Mouse (Mus musculus): ENCODE results near the gene Olfr768. TPM values are rescaled to one million over a fixed set of nuclear protein-coding genes. Genes with fewer than 3 reads are reported as not detected.
"Not testable (repeated sequence)": the region's sequence is repeated elsewhere in the genome, so short reads cannot be mapped to it uniquely, and the experiment has no call there.

The Olfr768 gene
- not detected for total RNA-seq (2021)

DNA sequence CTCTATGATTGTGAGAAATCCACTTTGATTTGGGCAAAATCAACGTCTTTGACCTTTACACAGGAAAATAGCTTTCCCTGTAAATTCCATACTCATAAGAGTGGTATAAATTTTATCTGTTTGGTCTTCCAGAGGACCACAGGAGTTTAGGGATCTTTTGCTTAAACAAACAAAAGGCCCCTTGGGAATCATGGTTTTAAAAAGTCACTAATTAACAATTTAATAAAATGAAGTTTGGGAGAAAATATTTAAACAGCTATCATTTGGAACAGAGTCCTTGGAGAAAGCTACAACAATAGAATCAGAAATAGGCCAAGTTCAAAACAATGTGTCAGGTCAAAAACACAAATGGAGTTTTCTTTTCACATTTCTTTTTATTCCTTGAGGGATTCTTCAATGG, at the start of gene Olfr768:
Gene Olfr768, minus strand, starts transcription at position 101 of the 400 bp plus-strand sequence.
- intact Hi-C loops (cut with DNase I): no loop called here

DNA sequence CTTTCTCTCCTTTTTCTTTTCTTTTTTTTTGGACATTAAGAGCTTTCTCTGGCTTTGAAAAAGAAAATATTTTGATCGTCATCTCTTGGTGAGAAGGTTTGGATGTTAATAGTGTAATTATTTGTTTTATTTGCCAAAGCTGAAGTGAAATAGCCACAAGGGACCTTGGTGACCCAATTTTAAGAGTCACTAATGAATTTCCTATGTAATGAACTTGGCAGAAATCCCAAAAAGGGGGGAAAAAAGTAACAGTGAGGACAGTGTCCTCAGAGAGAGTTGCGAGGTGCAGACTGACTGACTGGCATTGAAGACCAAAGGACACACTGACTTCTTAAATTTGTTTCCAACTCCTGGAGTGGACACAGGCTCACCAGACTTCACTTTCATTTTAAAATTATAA, 39.7 kb upstream of the Olfr768 start, which contains the start of gene Olfr770:
Gene Olfr770, minus strand, starts transcription at position 101 of the 400 bp plus-strand sequence.
- intact Hi-C loops (cut with DNase I): no loop called here
- DNase-seq (ENCODE audit: low spot score): no peak

More for the DNA sequence above, at the start of gene Olfr768:
- DNase-seq (ENCODE audit: low spot score): no peak

DNA sequence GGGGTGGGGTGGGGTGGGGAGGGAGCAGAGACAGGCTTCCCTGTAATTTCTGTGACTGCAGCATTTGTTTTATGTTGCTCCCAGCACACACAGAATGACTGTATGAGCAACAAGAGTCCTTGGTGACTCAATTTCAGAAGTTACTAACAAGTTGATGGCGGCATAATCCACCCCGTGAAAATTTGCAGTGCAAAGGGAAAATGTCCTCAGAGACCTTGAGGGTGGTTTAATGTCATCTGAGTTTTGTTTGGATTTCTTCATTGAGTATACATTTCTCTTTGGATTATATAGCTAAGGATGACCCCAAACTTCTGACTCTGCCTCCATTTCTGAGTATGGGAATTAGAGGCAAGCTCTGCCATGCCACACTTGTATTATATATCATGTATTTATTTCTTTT, 18.6 kb upstream of the Olfr768 start, which contains the start of gene Olfr769:
Gene Olfr769, minus strand, starts transcription at position 101 of the 400 bp plus-strand sequence.
- no peak for DNase-seq (ENCODE audit: low spot score)

DNA sequence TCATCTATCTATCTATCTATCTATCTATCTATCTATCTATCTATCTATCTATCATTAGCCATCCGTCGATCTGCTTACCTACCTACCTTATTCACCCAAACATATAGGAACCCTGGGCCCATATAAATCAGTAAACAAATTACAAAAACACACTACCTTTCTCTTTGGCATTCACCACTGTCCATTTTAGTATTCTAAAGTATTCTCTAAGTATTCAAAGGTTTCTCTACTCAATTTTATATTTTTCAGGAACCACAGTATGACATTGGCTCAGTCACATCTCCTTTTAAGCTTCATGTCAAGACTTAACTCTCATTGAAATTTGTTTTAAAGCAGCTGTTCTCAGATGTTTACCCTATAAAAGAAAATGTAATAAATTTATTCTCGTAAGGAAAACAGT, 16.0 kb upstream of the Olfr768 start:
- intact Hi-C loops (cut with DNase I): no loop called here
- no peak for DNase-seq (ENCODE audit: low spot score)

More for the DNA sequence above, 18.6 kb upstream of the Olfr768 start, which contains the start of gene Olfr769:
- intact Hi-C loops (cut with DNase I): no loop called here

DNA sequence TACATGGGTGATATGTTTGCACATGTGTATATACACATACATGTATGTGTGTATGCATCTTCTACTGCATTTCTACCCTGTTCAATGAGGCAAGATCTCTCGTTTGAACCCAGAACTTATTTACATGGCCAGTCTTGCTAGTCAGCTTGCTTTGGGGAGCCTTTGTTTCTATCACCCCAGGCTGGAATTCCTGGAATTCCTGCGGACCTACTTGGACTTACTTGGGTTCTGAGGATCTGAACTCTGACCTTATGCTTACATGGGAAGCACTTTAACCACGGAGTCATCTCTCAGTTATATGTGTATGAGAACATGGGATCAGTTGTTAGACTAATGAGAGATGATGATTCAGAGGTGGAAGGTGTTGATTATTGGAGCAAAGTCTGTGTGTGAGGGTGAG, 2.1 kb upstream of the Olfr768 start:
- no peak for DNase-seq (ENCODE audit: low spot score)
- intact Hi-C loops (cut with DNase I): no loop called here

DNA sequence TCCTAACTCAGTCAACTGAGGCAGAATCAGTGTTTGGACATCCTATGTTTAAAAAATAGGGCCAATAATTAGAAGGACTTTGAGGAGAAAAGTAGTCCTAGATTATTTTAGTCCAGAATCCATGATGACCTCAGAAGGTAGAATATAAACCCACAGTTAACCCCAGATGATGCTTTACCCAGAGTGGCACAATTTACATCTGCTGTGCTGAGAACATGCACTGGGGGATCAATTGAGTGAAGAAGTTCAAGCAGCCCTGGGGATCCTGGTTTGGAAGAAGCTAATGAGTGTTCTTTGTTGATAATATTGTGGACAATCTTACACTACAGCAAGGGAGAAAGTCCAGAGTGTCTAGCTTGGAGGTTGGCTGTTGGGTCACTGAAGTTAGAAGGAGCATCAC, 16.4 kb downstream of the Olfr768 start, which contains the start of gene Olfr767:
Gene Olfr767, minus strand, starts transcription at position 101 of the 400 bp plus-strand sequence.
- intact Hi-C loops (cut with DNase I); DNase-seq (ENCODE audit: low spot score): not testable (repeated sequence)

DNA sequence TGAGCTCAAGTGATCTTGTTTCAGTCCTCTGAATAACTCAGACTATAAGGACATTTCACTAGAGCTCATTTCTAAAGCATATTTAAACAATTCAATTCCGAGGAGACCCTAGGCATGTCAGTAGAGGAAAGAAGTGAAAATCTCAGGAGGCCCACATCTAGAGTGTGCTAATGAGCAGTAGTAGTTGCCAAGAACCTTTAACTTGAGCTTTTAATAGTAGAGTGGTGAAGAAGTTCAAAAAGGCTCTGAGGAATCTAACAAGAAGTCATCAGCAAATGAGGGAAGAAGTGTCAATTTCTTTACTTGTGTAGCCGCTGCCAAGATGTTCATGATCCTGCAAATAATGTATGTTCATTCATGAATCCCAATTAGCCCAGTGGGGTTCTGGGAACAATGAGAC, 30.3 kb downstream of the Olfr768 start, which contains the start of gene Olfr766-ps1:
Gene Olfr766-ps1, minus strand, starts transcription at position 101 of the 400 bp plus-strand sequence.
- DNase-seq (ENCODE audit: low spot score): no peak
- intact Hi-C loops (cut with DNase I): no loop called here

DNA sequence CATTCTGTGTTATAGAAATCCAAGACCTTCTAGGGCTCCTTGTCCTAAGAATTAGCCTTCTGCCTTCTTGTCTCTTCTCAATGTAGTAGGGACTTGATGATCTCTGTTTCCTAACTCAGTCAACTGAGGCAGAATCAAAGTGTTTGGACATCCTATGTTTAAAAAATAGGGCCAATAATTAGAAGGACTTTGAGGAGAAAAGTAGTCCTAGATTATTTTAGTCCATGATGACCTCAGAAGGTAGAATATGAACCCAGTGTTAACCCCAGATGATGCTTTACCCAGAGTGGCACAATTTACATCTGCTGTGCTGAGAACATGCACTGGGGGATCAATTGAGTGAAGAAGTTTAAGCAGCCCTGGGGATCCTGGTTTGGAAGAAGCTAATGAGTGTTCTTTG, 49.3 kb downstream of the Olfr768 start, which contains the start of gene Olfr765:
Gene Olfr765, minus strand, starts transcription at position 101 of the 400 bp plus-strand sequence.
- not testable (repeated sequence) for DNase-seq (ENCODE audit: low spot score)

More for the DNA sequence above, 49.3 kb downstream of the Olfr768 start, which contains the start of gene Olfr765:
- intact Hi-C loops (cut with DNase I): not testable (repeated sequence)

Other genes with a start within 250 kb of the Olfr768 start
- 1 to 10 TPM; 2.3 to 2.6 TPM for gene Gdf11, start 207.7 kb downstream of the Olfr768 start, total RNA-seq (2021)
- 100 to 1,000 TPM; 110 to 123 TPM for gene Cd63, start 198.4 kb downstream of the Olfr768 start, total RNA-seq (2021)
- 1 to 10 TPM; 5.0 to 7.9 TPM for gene Rdh5, start 176.5 kb downstream of the Olfr768 start, total RNA-seq (2021)
- 100 to 1,000 TPM; 183 to 185 TPM for gene Bloc1s1, start 175.3 kb downstream of the Olfr768 start, total RNA-seq (2021)
- 100 to 1,000 TPM; 165 to 176 TPM for gene Itga7, start 165.6 kb downstream of the Olfr768 start, total RNA-seq (2021)
- not detected for gene Mettl7b, start 138.4 kb downstream of the Olfr768 start, total RNA-seq (2021)
- not detected for gene Olfr9, start 109.9 kb downstream of the Olfr768 start, total RNA-seq (2021)
- not detected for gene Olfr763, start 88.6 kb downstream of the Olfr768 start, total RNA-seq (2021)
- gene Olfr764-ps1, start 59.5 kb downstream of the Olfr768 start, total RNA-seq (2021): not detected
- not detected for gene Olfr765, start 49.4 kb downstream of the Olfr768 start, total RNA-seq (2021)
- not detected for gene Olfr766-ps1, start 30.4 kb downstream of the Olfr768 start, total RNA-seq (2021)
- not detected for gene Olfr767, start 16.5 kb downstream of the Olfr768 start, total RNA-seq (2021)
- not detected for gene Olfr769, start 18.5 kb upstream of the Olfr768 start, total RNA-seq (2021)
- not detected for gene Olfr770, start 39.6 kb upstream of the Olfr768 start, total RNA-seq (2021)
- not detected for gene Olfr771, start 65.4 kb upstream of the Olfr768 start, total RNA-seq (2021)
- gene Olfr772, start 78.5 kb upstream of the Olfr768 start, total RNA-seq (2021): not detected
- gene Olfr773, start 88.0 kb upstream of the Olfr768 start, total RNA-seq (2021): not detected
- gene Olfr774, start 136.8 kb upstream of the Olfr768 start, total RNA-seq (2021): not detected
- not detected for gene Olfr775, start 149.0 kb upstream of the Olfr768 start, total RNA-seq (2021)
- not detected for gene Olfr776, start 159.8 kb upstream of the Olfr768 start, total RNA-seq (2021)
- not detected for gene Olfr777, start 172.1 kb upstream of the Olfr768 start, total RNA-seq (2021)
- not detected for gene Olfr780, start 218.7 kb upstream of the Olfr768 start, total RNA-seq (2021)
- gene Olfr781, start 229.5 kb upstream of the Olfr768 start, total RNA-seq (2021): not detected
- gene Olfr782, start 249.5 kb upstream of the Olfr768 start, total RNA-seq (2021): not detected

All from heart, postnatal 25 days (tissue).